Mouse (Mus musculus) heart, postnatal 0 days (tissue): Measurements from ENCODE around the gene Frmd8.

Experiments used
- CTCF ChIP-seq: IDR thresholded peaks from 2 replicates; pipeline ENCODE4 v1.5.1; 2016; ENCODE audit warnings: antibody characterized with exemption, control low read depth, low read depth
- EP300 ChIP-seq: IDR thresholded peaks from 2 replicates; pipeline ENCODE4 v1.6.1; 2016; ENCODE audit warnings: antibody characterized with exemption, low read depth

- TF ChIP-seq EP300: no peak
- TF ChIP-seq CTCF: no peak
These were observed 36.5 kb upstream of the Frmd8 start for GRCm38 (mm10) chr19:5911430-5912102.
